Mouse (Mus musculus) lung, postnatal 4 days (tissue): ENCODE results near the gene Bphl.

ENCODE experiments used
- DNase-seq, 2 experiments: peaks; one replicate each; pipeline ENCODE4 v3.0.0; 2021

Bphl gene

DNA sequence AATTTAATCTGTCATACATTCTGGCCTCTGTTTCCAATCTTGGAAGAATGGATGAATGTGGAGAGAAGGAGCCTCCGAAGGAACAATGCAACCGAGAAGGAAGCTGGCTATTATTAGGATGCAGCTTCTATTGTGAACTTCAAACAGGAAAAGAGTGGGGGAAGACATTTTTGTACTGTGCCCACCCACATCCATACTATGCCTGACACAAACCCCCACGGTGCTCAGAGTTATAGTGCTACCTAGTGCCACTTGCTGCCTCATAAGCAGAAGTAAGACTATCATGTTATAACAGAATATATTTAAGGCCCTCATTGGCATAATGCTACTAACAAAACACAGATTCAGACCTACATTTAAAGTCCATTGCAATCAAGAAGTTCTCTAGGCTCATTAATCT lies 52.0 kb downstream of the Bphl start:
- no peak for DNase-seq

DNA sequence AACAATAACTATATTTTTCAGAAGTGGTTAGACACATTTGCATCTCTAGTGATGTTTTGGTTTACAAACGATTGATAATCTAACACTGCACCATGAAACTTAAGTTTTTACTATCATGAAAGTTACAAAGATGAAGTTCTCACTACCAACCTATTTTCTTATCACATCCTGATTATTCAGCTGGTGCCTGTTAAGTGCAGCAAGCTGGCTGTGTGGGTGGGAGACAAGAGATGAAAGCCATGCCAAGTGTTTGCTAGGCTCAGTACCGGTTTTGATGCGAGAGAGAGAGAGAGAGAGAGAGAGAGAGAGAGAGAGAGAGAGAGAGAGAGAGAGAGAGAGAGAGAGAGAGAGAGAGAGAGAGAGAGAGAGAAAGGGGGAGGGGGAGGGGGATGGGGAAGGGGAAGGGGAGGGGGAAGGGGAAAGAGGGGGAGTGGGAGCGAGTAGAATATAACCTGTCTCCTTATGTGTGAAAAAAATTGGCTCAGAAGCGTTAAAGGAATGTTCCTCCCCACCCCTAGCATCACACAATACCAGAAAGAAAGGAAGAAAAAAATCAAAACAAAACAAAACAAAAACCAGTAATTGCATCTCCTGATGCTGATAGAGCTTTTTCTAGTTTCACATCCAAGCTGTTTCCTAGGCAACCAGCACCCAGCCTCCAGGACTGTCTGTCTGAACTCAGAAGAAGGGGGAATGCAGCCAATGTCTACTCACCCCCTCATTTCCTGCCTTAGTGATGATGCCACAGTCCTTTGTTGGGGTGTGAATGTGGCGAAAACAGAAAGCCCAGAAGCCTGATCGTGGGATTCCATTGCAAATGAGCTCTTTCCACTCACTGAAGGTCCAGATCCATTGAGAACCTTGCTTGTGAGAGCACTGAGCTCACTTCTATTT lies 58.4 kb downstream of the Bphl start:
- peak in 1 of 2 experiments; percentile 25 for DNase-seq

DNA sequence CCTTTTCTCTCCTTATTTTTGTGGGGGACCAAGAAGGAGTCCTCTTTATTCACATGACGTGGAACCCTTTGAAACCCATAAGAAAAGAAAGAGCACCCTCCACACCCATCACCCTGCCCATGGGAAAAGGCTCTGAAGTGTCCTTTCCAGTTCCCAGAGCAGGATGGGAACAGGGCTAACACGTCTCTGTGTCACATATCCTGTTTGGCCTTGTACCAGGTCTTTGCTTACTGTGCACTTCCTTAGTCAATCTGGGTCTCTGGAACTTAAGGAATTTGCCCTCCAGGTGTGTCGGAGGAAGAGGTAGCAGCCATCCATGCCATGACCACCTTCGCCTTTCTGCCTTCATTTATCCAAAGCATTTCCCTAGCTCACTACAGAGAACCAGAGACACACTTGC lies 59.1 kb downstream of the Bphl start:
- peak in 1 of 2 experiments; percentile 27 for DNase-seq

DNA sequence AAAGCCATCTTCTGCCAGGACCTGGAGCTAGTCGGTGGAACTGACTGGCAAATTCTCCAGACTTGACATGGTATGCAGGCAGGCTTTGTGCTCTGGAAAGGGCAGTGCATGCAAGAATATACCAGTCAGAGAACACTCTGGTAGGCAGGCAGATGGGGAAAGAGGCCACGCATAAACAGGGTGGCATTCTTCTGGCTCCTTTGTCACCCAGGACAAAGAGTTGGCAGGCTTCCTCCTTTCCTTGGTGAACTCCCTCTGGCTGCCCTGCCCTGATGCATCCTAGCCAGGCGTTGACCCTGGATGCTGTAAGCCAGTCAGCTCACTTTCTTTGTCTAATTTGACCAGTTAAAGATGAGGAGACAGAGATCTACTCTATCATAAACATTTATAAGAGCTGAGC lies 59.7 kb downstream of the Bphl start:
- DNase-seq, result peak in 1 of 2 experiments; percentile 38

DNA sequence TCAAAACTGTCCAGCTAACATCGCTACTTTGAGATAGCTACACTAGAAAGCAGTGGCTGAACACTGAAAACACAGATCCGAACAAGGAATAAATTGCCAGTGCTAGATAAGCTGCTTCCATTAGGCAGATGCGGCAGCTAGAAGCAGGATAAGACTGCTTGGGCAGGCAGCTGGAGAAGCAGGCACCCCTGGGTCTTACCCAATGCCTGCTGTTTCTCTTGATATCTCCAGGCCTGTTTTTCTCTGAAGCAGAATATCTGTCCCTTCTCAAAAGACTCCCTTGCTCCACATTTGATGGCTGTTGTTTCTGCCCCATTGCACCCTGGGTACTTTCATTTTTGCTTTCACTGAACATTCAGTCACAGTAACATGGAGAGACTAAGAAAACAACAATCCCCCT lies 63.3 kb downstream of the Bphl start:
- DNase-seq, result no peak

DNA sequence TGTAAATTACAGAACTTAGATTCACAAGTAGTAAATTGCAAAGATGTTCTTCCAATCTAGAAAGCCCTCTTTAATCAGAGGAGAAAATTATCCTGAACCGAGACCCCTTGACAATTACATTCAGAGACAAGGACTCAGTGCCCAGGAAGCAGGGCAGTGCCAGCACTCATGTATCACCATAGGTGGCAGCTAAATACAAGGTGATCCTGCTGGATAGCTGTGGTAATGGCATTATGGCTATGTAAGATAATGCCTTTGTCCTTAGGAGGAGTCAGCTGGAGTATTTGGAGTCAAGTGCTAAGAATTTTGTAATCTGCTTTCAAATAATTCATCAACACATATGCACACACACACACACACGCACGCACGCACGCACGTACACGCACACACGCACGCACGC lies 63.9 kb downstream of the Bphl start:
- no peak for DNase-seq

DNA sequence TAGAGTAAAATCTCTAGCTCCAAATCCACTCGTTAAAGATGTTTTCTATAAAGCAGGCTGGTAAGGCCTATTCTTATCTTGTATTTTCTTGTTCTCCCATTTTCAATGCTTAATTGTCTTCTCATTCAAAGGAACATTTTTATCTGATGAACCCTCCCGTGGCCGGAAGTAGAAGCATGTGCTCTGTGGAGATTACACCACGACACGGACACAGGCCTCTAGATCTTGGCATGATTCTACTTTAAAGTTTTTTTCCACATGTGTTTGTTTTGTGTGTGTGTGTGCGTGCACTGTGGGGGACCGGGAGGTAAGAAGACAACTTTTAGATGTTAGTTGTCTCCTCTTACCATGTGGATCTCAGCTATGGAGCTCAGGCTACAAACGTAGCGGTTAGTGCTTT lies 64.5 kb downstream of the Bphl start:
- DNase-seq, result no peak

DNA sequence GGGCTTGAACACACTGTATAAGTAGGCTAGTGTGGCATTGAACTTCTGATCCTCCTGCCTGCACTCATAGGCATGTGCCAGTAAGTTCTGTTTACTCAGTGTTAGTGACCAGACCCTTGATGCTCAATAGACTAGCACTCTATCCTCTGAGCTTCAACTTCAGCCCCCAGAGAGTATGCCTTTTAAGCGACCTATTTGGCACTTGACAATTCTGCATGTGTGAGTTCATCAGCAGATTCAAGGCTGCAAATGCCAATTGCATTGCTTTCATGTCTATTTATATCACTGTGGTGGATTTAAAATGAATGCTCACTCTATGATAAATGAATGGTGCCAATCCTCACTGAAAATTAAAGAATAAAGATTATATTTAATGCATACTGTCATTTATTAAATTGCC lies 68.0 kb downstream of the Bphl start:
- no peak for DNase-seq

DNA sequence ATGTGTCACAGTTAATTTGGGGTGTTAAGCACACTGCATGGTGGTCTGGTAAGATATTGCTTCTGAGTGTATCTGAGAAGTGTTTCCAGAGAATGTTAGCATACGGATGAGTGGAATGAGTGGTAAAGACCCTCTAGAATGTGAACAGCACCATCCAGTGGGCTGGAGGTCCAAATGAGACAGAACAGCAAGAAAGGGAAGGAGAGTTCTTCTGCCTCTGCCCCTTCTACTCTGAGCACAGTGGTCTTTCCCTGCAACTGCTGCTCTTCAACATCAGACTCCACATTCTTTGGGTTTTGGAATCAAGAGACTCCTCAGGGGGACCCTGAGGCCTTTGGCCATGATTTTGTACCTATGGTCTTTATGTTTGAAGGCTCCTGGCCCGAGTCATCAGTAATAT lies 68.9 kb downstream of the Bphl start:
- no peak for DNase-seq

DNA sequence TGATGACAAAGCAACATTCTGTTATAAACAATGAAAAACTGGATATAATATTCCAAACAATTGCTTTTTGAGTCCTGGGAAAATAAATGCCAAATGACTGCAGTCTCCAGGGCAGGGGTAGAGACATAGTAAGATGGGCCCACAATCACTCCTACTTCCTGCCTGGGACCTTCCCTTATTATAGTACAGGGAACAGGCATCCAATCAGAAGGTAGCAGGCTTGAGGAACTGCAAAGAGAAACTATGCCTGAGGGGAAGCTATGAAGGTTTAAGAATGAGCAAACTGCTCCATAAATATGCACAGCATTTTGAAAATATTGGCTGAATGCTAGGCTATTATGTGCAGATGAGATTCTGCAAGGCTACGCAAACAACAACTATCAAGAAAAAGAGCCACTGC lies 69.6 kb downstream of the Bphl start:
- DNase-seq, result no peak

DNA sequence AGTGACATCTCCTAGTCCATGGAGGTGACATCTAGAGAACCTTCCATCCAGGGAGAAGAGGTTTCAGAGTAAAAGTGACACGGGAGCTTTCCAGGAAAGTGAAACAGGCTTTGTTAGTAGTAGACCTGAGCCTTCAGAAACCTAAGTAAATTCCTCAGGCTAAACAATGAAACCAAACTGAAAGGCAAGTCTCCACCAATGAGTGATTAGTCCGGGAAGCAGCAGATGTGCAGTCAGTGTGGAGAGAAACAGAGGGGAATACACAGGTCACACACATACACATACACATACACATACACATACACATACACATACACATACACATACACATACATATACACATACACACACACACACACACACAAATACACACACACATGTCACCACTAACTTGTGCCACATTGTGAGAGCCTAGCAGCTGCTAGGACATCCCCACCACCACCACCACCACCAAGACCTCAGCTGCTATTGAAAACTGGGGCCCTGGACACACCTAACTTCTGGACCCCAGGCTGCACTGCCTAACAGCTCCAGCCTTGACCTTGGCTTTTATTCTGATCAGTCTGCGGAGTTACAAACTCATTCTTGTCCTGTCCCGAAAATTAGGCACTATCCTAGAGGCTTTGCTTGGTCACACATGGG lies 71.8 kb downstream of the Bphl start:
- no peak for DNase-seq

DNA sequence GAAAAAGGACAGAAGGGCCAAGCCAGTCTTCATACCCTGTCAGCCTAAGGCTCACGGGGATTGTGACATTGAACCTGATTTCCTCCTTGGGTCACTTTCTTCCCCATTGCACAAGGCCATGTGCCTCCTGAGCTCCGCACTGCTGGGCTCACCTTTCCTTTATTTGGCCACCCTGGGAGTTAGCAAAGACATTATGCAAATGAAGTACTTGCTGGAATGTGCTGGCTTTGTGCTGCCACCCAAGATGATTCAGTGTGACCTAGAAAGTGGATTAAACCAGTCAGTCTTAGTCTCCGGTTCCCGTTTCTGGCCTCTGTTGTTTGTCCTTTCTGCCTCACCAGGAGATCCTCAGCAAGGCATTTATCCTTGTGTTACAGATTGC lies 72.3 kb downstream of the Bphl start:
- peak in 1 of 2 experiments; percentile 19 for DNase-seq

DNA sequence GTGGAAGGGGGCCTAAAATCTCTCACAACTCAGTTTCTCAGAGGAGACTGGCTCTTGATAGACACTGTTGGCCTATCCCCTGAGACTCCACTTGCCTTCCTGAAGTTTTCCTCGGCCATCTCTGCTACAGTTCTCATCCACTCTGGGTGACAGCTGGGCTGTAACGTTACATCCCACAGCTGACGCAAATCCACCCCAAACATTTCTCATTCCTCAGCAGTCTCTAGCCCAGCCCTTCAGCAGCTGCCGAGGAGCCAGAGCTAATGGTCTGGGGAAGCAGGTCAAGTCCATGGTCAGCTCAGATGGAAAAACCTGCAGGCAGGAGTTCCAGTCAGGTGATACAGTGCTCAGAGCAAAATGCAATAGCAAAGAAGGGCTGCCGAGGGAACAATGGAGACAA lies 73.6 kb downstream of the Bphl start:
- peak in 1 of 2 experiments; percentile 34 for DNase-seq

DNA sequence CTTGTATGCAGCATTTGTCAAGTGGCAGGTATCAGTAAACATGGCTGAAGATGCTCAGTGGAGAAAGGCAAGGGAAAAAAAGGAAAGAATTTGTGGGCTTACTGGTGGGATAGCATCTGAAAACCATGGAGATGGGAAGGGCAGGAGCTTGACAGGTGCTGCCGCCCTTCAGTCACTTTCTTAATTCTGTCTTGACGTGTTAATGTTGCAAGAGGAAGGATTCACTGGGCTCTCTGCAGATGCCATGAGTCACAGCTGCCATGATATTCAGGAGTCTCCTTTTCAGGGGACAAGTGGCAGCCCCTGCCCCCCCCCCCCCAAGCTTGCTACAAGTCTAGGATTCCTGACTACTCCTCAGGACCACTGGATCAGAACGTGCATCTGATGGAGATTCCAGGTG lies 74.5 kb downstream of the Bphl start:
- no peak for DNase-seq

DNA sequence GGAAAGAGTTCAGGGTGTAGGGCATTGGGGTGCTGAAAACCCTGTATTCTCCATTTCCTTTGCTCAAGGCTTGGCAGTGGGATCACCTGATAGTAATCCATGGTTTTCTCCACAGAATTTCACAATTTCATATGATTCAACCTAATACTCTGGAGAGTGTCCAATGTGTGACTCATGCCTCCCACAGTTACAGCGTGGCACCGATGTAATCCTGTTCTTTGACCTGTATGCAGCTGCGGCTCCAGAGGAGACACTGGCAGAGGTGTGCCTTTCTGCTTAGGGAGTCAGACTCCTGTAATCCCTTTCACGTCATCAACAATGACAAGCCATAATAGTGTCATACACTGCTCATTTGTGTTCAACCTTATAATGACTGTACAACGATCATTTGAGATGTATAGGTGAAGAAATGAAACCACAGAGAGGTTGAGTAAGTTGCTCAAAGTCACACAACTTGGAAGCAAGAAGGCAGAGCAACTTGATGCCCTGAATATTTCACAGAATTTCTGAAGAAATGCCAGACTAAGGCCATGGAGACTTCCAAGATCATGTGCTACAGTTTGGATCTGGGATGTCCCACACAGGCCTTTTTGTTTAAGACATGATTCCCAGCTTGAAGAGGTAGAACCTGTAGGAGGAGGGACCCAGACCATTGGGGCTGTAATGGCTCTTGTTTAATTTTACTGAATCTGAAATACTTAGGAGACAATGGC lies 75.1 kb downstream of the Bphl start:
- DNase-seq, result no peak

DNA sequence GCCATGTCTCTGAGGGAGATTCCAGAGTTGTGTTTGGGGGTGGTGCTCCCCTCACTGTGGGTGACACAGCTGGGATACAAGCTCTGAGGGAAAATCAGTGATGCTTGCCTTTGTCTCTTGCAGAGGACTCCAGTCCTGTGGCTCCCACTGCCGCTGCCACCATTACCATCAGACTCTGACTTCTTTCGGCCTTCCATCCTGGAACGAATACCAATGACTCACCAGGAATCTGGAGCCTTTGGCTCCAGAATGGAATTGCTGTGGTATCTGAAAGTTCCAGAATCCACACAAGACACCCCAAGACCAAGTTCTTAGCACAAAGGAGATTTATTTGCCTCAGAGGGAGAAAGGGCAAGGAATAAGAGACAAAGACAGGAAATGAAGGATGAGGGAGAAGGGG lies 75.7 kb downstream of the Bphl start:
- DNase-seq, result no peak

DNA sequence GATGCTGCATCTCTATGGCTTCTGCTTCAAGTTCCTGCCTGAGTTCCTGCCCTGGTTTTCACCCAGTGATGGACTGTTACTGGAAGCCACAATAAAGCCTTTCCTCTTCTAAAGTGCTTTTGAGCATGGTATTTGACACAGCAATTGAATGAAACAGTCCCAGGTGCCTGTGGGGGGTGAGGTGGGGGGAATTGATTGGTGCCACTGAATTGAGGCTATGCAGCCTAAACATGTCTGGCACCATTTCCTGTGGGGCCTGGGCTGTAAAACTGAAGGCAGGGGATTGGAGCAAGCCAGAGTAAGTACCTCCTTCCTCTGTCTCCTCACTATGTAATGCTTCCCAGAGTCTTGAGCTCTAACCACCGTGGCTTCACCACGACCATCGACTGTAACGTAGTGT lies 77.3 kb downstream of the Bphl start:
- DNase-seq, result no peak

DNA sequence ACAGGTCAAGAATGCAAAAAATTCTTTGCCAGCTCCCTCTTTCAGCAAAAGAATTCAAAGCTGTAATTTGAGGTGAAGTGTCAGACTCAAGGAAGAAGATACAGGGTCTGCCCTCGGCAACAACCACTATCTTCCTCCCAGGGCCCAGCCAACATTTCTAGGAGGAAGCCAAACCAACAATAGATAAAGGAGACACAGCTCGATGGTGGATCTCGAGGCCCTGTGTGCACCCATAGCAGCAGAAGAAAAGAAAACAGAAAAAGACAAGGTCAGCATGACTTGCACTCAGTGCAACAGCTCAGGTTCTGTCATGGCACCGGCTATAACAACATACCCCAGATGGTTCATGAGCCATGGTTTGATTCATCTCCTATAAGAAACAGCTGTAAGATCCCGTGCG lies 79.1 kb downstream of the Bphl start:
- no peak for DNase-seq

DNA sequence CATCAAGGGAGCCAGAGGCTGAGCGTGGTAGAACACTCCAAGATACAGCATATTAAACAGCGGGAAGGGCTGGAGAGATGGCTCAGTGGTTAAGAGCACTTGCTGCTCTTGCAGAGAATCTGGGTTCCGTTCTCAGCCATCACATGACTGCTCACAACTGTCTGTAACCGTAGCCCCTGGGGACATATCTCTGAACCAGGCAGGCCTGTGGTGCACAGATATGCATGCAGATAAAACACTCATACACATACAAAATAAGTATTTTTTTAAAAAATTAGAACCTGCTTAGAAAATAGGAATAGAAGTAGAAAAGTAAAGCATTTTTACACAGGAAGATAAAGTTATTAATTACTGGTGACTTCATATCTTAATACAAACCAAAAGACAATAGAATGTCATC lies 81.4 kb downstream of the Bphl start:
- no peak for DNase-seq

DNA sequence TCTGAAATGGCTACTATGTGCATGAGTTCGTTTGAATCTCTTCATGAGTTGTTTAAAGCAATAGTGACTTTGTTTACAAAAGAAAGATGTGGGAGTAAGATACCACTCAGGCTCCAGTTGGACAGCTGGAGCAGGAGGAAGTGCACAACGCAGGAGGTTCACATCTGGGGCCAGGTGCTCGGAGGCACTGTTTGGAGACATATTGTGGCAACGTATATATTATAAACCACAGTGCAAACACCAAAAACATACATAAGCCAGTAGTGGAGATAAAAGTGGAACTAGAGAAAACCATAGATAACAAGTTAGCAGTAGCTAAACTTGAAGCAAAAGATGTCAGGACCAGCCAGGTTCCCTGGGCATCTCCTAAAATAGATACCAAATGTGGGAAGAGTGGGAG lies 82.0 kb downstream of the Bphl start:
- no peak for DNase-seq

DNA sequence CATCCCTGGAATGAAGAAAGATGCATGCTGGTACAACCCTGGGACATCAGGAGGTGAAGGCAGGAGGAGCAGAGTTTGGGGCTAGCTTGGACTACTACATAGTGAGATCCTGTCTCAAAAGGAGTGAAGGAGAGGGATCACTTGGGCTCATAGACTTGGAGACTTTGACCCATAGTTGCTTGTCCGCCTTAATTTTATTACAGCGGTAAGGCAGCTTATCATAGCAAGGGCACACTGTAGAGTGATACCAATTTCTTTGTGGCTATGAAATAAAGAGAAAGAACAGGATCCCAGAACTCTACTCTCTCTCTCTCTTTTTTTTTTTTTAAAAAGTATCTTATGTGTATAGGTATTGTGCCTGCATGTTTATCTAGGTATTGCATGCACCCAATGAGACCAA lies 83.1 kb downstream of the Bphl start:
- DNase-seq, result no peak
